Mouse (Mus musculus): Measurements from ENCODE around the gene Gm17693. TPM values are rescaled to one million over a fixed set of nuclear protein-coding genes. Genes with fewer than 3 reads are reported as not detected.
"Not testable (repeated sequence)": the region's sequence is repeated elsewhere in the genome, so short reads cannot be mapped to it uniquely, and the experiment has no call there.

The Gm17693 gene
- not detected for total RNA-seq (2022)

GRCm38 (mm10) chrX:125705144-125705543 lies at the start of gene Gm17693:
Gene Gm17693, plus strand, starts transcription at chrX:125705444.
- not testable (repeated sequence) for DNase-seq (ENCODE audit: low spot score in 2 of 2)
